20 mouse cellular contexts compared by ENCODE assay signal in genomic region chr2:9961708-9962107, GRCm38 (mm10).
DNase-seq lines count a peak whose midpoint lies in the region; ATAC-seq lines count a peak whose summit lies in the region.
"Had no signal": no experiment of that assay in that cellular context is flagged by ENCODE, and none has a peak within 500 bp of the region (broad histone marks: within the 10 kb centered on the region; RNA-seq: fewer than 3 reads in every experiment).

No protein-coding gene starts in this region.

- WGBS in heart, embryonic 16.5 days = 35% methylated on average over 3 of the region's 3 CpGs
- 38% methylated on average over 3 of the region's 3 CpGs for WGBS in neural tube, embryonic 13.5 days
- WGBS in neural tube, embryonic 15.5 days = 33% methylated on average over 3 of the region's 3 CpGs
- 28% methylated on average over 3 of the region's 3 CpGs for WGBS in limb, embryonic 13.5 days

- peaks cover 6% of the 10 kb centered on the region for H3K4me1 ChIP-seq in heart, embryonic 16.5 days (ENCODE audit: control insufficient read depth, insufficient read depth, low read length)
- peaks cover 31% of the 10 kb centered on the region for H3K4me1 ChIP-seq in neural tube, embryonic 13.5 days (replicated peaks)
- peaks cover 10% of the 10 kb centered on the region for H3K4me1 ChIP-seq in neural tube, embryonic 15.5 days
- peaks cover 15% of the 10 kb centered on the region for H3K4me1 ChIP-seq in limb, embryonic 13.5 days
- H3K4me1 ChIP-seq: forebrain, embryonic 15.5 days had no signal

- H3K9me3 ChIP-seq in heart, embryonic 16.5 days (replicated peaks; ENCODE audit: control insufficient read depth, low read length) = no peaks in the 10 kb centered on the region
- H3K9me3 ChIP-seq in neural tube, embryonic 13.5 days = no peaks in the 10 kb centered on the region
- H3K9me3 ChIP-seq in neural tube, embryonic 15.5 days (replicated peaks) = no peaks in the 10 kb centered on the region
- no peaks in the 10 kb centered on the region for H3K9me3 ChIP-seq in limb, embryonic 13.5 days
- H3K9me3 ChIP-seq: embryonic facial prominence, embryonic 10.5 days; forebrain, embryonic 15.5 days had no signal

- no peak overlapping the region for H3K4me3 ChIP-seq in heart, embryonic 16.5 days (ENCODE audit: low read length)
- no peak overlapping the region for H3K4me3 ChIP-seq in neural tube, embryonic 13.5 days
- H3K4me3 ChIP-seq in neural tube, embryonic 15.5 days (replicated peaks) = no peak overlapping the region
- H3K4me3 ChIP-seq in limb, embryonic 13.5 days = no peak overlapping the region
- H3K4me3 ChIP-seq: embryonic facial prominence, embryonic 10.5 days; forebrain, embryonic 15.5 days; left cerebral cortex, adult 2 months had no signal

- no peaks in the 10 kb centered on the region for H3K27me3 ChIP-seq in heart, embryonic 16.5 days (ENCODE audit: control insufficient read depth, insufficient read depth, low read length)
- H3K27me3 ChIP-seq in neural tube, embryonic 13.5 days = no peaks in the 10 kb centered on the region
- H3K27me3 ChIP-seq in neural tube, embryonic 15.5 days (replicated peaks) = no peaks in the 10 kb centered on the region
- H3K27me3 ChIP-seq in limb, embryonic 13.5 days = no peaks in the 10 kb centered on the region
- H3K27me3 ChIP-seq: forebrain, embryonic 15.5 days had no signal

- no peak overlapping the region for H3K4me2 ChIP-seq in heart, embryonic 16.5 days (ENCODE audit: low read depth, low read length)
- no peak overlapping the region for H3K4me2 ChIP-seq in neural tube, embryonic 13.5 days
- H3K4me2 ChIP-seq in neural tube, embryonic 15.5 days = no peak overlapping the region
- no peak overlapping the region for H3K4me2 ChIP-seq in limb, embryonic 13.5 days (replicated peaks)
- H3K4me2 ChIP-seq: forebrain, embryonic 15.5 days; midbrain, embryonic 11.5 days had no signal

- no peak for DNase-seq in heart, postnatal 4 days
- no peak for DNase-seq in left cerebral cortex, adult 9 months (ENCODE audit: low spot score in 2 of 2)
- DNase-seq: adrenal gland, postnatal 14 days; cerebellum, adult 9-10 months; kidney, adult 2 months; left cerebral cortex, postnatal 4 days; lung, postnatal 4 days; retina, postnatal 1 day; thymus, adult 18-20 months; thymus, postnatal 4 days had no signal

- ATAC-seq in heart, embryonic 16.5 days (replicated peaks; ENCODE audit: extremely low read depth, insufficient read depth, low FRiP score) = no peak
- ATAC-seq in neural tube, embryonic 13.5 days (ENCODE audit: low read depth) = peak; percentile 52; the same call in 1 of the 2 replicates
- ATAC-seq in neural tube, embryonic 15.5 days (ENCODE audit: low FRiP score) = no peak
- ATAC-seq in limb, embryonic 13.5 days (ENCODE audit: low FRiP score, low read depth) = no peak
- ATAC-seq in activated CD4-positive, CD25-positive, alpha-beta regulatory T cell, adult 4 months = no peak
- ATAC-seq: forebrain, embryonic 15.5 days had no signal

- no peak overlapping the region for H3K27ac ChIP-seq in heart, embryonic 16.5 days (ENCODE audit: low read length)
- H3K27ac ChIP-seq in neural tube, embryonic 13.5 days (replicated peaks) = 0 out of 2 replicates have a peak overlapping the region, but pooled peaks have one; percentile 5
- H3K27ac ChIP-seq in neural tube, embryonic 15.5 days (replicated peaks) = no peak overlapping the region
- no peak overlapping the region for H3K27ac ChIP-seq in limb, embryonic 13.5 days
- H3K27ac ChIP-seq: embryonic facial prominence, embryonic 10.5 days; forebrain, embryonic 15.5 days; kidney, postnatal 0 days; left cerebral cortex, adult 2 months had no signal

- 0 out of 2 replicates have a peak overlapping the region, but pooled peaks have one; percentile 15 for H3K9ac ChIP-seq in heart, embryonic 16.5 days (ENCODE audit: low read length)
- no peak overlapping the region for H3K9ac ChIP-seq in neural tube, embryonic 13.5 days
- H3K9ac ChIP-seq in neural tube, embryonic 15.5 days (replicated peaks) = no peak overlapping the region
- 0 out of 2 replicates have a peak overlapping the region, but pooled peaks have one; percentile 31 for H3K9ac ChIP-seq in limb, embryonic 13.5 days
- H3K9ac ChIP-seq: forebrain, embryonic 15.5 days had no signal

- H3K36me3 ChIP-seq in heart, embryonic 16.5 days (ENCODE audit: control insufficient read depth, insufficient read depth) = no peaks in the 10 kb centered on the region
- H3K36me3 ChIP-seq in neural tube, embryonic 13.5 days = no peaks in the 10 kb centered on the region
- no peaks in the 10 kb centered on the region for H3K36me3 ChIP-seq in neural tube, embryonic 15.5 days
- H3K36me3 ChIP-seq in limb, embryonic 13.5 days = no peaks in the 10 kb centered on the region
- H3K36me3 ChIP-seq: embryonic facial prominence, embryonic 10.5 days; forebrain, embryonic 15.5 days had no signal

Comparison
In these comparisons a context has a peak if more than half of its experiments do, and no peak if none do; other contexts are left out.
1. H3K9ac ChIP-seq: peak in heart, embryonic 16.5 days (single experiment) and limb, embryonic 13.5 days (single experiment); none in neural tube, embryonic 13.5 days (single experiment) and neural tube, embryonic 15.5 days (single experiment).